Mouse (Mus musculus): ENCODE results near the gene Rps27rt. TPM values are rescaled to one million over a fixed set of nuclear protein-coding genes. Genes with fewer than 3 reads are reported as not detected.
A peak's percentile ranks its signal among the peaks of the same experiment; 100 is the strongest.

Rps27rt gene
- polyA plus RNA-seq, 1 experiment = 30.5 TPM

- TF ChIP-seq CTCF (IDR thresholded peaks at IDR 0.05; ENCODE audit: insufficient read depth, low read length) (no peak), POLR2A (IDR thresholded peaks at IDR 0.05; ENCODE audit: borderline replicate concordance, extremely low read depth, low read depth, low read length) (no peak)
- 57% methylated on average over 11 of the region's 11 CpGs for WGBS
- 0 out of 2 replicates have a peak, but pooled peaks cover 3% of the 10 kb centered on the region for H3K4me1 ChIP-seq (ENCODE audit: control insufficient read depth, insufficient read depth, low read length)
- H3K4me3 ChIP-seq (replicated peaks; ENCODE audit: extremely low read depth, low read depth, low read length) = peak overlapping the region; percentile 100
- no peak for DNase-seq
Observed at GRCm38 (mm10) chr9:114934231-114934630, 48.3 kb downstream of the Rps27rt start.

- WGBS = under 1% methylated on average over 30 of the region's 30 CpGs
- TF ChIP-seq POLR2A (IDR thresholded peaks at IDR 0.05; ENCODE audit: borderline replicate concordance, extremely low read depth, low read depth, low read length) (peak; percentile 85; the same call in 1 of the 2 replicates), CTCF (IDR thresholded peaks at IDR 0.05; ENCODE audit: insufficient read depth, low read length) (no peak)
- peak; percentile 96 for DNase-seq
Observed at GRCm38 (mm10) chr9:114933723-114934171, 48.8 kb downstream of the Rps27rt start, which contains the start of gene Gpd1l. Gene Gpd1l (minus strand): TSS chr9:114933987.

GRCm38 (mm10) chr9:114933037-114933722 lies 49.4 kb downstream of the Rps27rt start:
- H3K4me3 ChIP-seq (replicated peaks; ENCODE audit: extremely low read depth, low read depth, low read length) = peak overlapping the region; percentile 100
- H3K4me1 ChIP-seq (ENCODE audit: control insufficient read depth, insufficient read depth, low read length) = 0 out of 2 replicates have a peak, but pooled peaks cover 3% of the 10 kb centered on the region
- whole genome bisulfite sequencing = 1% methylated on average over 50 of the region's 50 CpGs
- TF ChIP-seq CTCF (IDR thresholded peaks at IDR 0.05; ENCODE audit: insufficient read depth, low read length) (no peak), POLR2A (IDR thresholded peaks at IDR 0.05; ENCODE audit: borderline replicate concordance, extremely low read depth, low read depth, low read length) (no peak)
- no peak for DNase-seq

More at GRCm38 (mm10) chr9:114933723-114934171, 48.8 kb downstream of the Rps27rt start, which contains the start of gene Gpd1l:
- Histone ChIP-seq H3K4me1 (ENCODE audit: control insufficient read depth, insufficient read depth, low read length) (0 out of 2 replicates have a peak, but pooled peaks cover 3% of the 10 kb centered on the region), H3K4me3 (replicated peaks; ENCODE audit: extremely low read depth, low read depth, low read length) (peak within 1 kb of the TSS; percentile 100)

GRCm38 (mm10) chr9:114932607-114933006 lies 49.9 kb downstream of the Rps27rt start:
- TF ChIP-seq CTCF (IDR thresholded peaks at IDR 0.05; ENCODE audit: insufficient read depth, low read length) (no peak), POLR2A (IDR thresholded peaks at IDR 0.05; ENCODE audit: borderline replicate concordance, extremely low read depth, low read depth, low read length) (no peak)
- Histone ChIP-seq H3K4me1 (ENCODE audit: control insufficient read depth, insufficient read depth, low read length) (0 out of 2 replicates have a peak, but pooled peaks cover 3% of the 10 kb centered on the region), H3K4me3 (replicated peaks; ENCODE audit: extremely low read depth, low read depth, low read length) (peak overlapping the region; percentile 100)
- no peak for DNase-seq
- 18% methylated on average over 13 of the region's 13 CpGs for WGBS

Other genes with a start within 250 kb of the Rps27rt start
- gene Cmtm7, start 200.9 kb downstream of the Rps27rt start, polyA plus RNA-seq (2012; rRNA removed) = 86.0 and 88.9 TPM in 2 replicates
- gene Cmtm8, start 138.6 kb downstream of the Rps27rt start, polyA plus RNA-seq (2012; rRNA removed) = 151 and 179 TPM in 2 replicates
- 20.0 and 27.3 TPM in 2 replicates for gene Gpd1l, start 48.8 kb downstream of the Rps27rt start, polyA plus RNA-seq (2012; rRNA removed)
- gene Osbpl10, start 4.2 kb downstream of the Rps27rt start, polyA plus RNA-seq (2012; rRNA removed) = 6.4 and 7.1 TPM in 2 replicates

Data from lung, adult 2 months (tissue).